Mouse (Mus musculus) forebrain, postnatal 0 days (tissue): ENCODE results near the gene Tmem45b. TPM values are rescaled to one million over a fixed set of nuclear protein-coding genes. Genes with fewer than 3 reads are reported as not detected.

ENCODE experiments used
- ATAC-seq: fragments of 200-750 bp; cut with Nextera tagmentation; 2 replicates; pipeline ENCODE4 v1.8.0; 2017; ENCODE audit warnings: mild to moderate bottlenecking, moderate library complexity
- DNase-seq: peaks from one replicate; pipeline ENCODE4 v3.0.0-alpha.2; 2015
- H3K27ac ChIP-seq: fragments of 300-500 bp; sonication (generic); 2 replicates; pipeline ENCODE4 v1.5.1; 2014; ENCODE audit warnings: low read depth, mild to moderate bottlenecking, antibody characterized with exemption, low read length, moderate library complexity, mixed read lengths
- H3K27me3 ChIP-seq: fragments of 300-500 bp; sonication (generic); 2 replicates; pipeline ENCODE4 v1.6.1; 2014; ENCODE audit warnings: mild to moderate bottlenecking, low read length, mixed read lengths; ENCODE audit not compliant: insufficient read depth
- H3K36me3 ChIP-seq: fragments of 300-500 bp; sonication (generic); 2 replicates; pipeline ENCODE4 v1.6.1; 2014; ENCODE audit warnings: mild to moderate bottlenecking, moderate library complexity; ENCODE audit not compliant: insufficient read depth
- H3K4me1 ChIP-seq: fragments of 300-500 bp; sonication (generic); 2 replicates; pipeline ENCODE4 v1.6.1; 2014; ENCODE audit warnings: antibody characterized with exemption; ENCODE audit not compliant: insufficient read depth
- H3K4me2 ChIP-seq: fragments of 300-500 bp; sonication (generic); 2 replicates; pipeline ENCODE4 v1.6.1; 2014; ENCODE audit warnings: low read depth, mild to moderate bottlenecking, moderate library complexity
- H3K4me3 ChIP-seq: fragments of 300-500 bp; sonication (generic); 2 replicates; pipeline ENCODE4 v1.5.1; 2014; ENCODE audit warnings: low read depth, low read length, mixed read lengths
- H3K9ac ChIP-seq: fragments of 300-500 bp; sonication (generic); 2 replicates; pipeline ENCODE4 v1.6.1; 2014; ENCODE audit warnings: mild to moderate bottlenecking
- H3K9me3 ChIP-seq: fragments of 300-500 bp; sonication (generic); 2 replicates; pipeline ENCODE4 v1.6.1; 2016; ENCODE audit warnings: low read length
- CTCF ChIP-seq: sonication (generic); IDR thresholded peaks from 2 replicates; pipeline ENCODE4 v1.5.1; 2016; ENCODE audit warnings: antibody characterized with exemption, control low read depth, low read depth
- WGBS: fragments of 180-500 bp; shearing (Covaris S2); extraction: QIAGEN DNeasy Blood & Tissue Kit; methylation state at CpG from one replicate; pipeline ENCODE4 v1.1.7; 2014; 5-methylcytosine and 5-hydroxymethylcytosine counted together
- polyA plus RNA-seq: library from polyadenylated mRNA; unstranded; fragments of >200 nt; fragmentation: Nextera tagmentation; extraction: Ambion mirVana; gene quantifications from 2 replicates; pipeline ENCODE4 v1.2.1, GENCODE M21; 2015
- total RNA-seq: library from RNA; depleted of rRNA; stranded (reverse); fragments of >200 nt; gene quantifications from 2 replicates; pipeline ENCODE4 v1.2.3, GENCODE M21; 2014

Gene Tmem45b
- total and polyA plus RNA-seq, 2 experiments from 2014 or later = 0.13 TPM; not detected in 1

- DNase-seq = no peak
- TF ChIP-seq CTCF = no peak
- no peak overlapping the region for H3K4me3 ChIP-seq
- no peak for ATAC-seq
- H3K9me3 ChIP-seq = no peaks in the 10 kb centered on the region
- H3K4me2 ChIP-seq = no peak overlapping the region
- no peak overlapping the region for H3K27ac ChIP-seq
- WGBS = 83% methylated on average over 7 of the region's 7 CpGs
- H3K4me1 ChIP-seq = no peaks in the 10 kb centered on the region
- H3K9ac ChIP-seq = no peak overlapping the region
- H3K36me3 ChIP-seq = no peaks in the 10 kb centered on the region
- H3K27me3 ChIP-seq = no peaks in the 10 kb centered on the region
These were observed 31.8 kb downstream of the Tmem45b start for GRCm38 (mm10) chr9:31432336-31432975.

GRCm38 (mm10) chr9:31431751-31432150 is 32.5 kb downstream of the Tmem45b start:
- Histone ChIP-seq H3K9ac (no peak overlapping the region), H3K36me3 (no peaks in the 10 kb centered on the region), H3K4me3 (no peak overlapping the region), H3K4me1 (no peaks in the 10 kb centered on the region), H3K27me3 (no peaks in the 10 kb centered on the region), H3K27ac (no peak overlapping the region), H3K9me3 (no peaks in the 10 kb centered on the region), H3K4me2 (no peak overlapping the region)
- ATAC-seq (no peak), DNase-seq (no peak)
- WGBS = 91% methylated on average over 5 of the region's 5 CpGs
- TF ChIP-seq CTCF = no peak

GRCm38 (mm10) chr9:31430011-31430410 is 34.3 kb downstream of the Tmem45b start:
- no peak for TF ChIP-seq CTCF
- DNase-seq (no peak), ATAC-seq (no peak)
- H3K4me1 ChIP-seq = no peaks in the 10 kb centered on the region
- 77% methylated on average over 9 of the region's 9 CpGs for WGBS
- H3K27ac ChIP-seq = no peak overlapping the region
- no peaks in the 10 kb centered on the region for H3K36me3 ChIP-seq
- no peak overlapping the region for H3K9ac ChIP-seq
- H3K4me3 ChIP-seq = no peak overlapping the region
- H3K9me3 ChIP-seq = no peaks in the 10 kb centered on the region
- no peaks in the 10 kb centered on the region for H3K27me3 ChIP-seq
- H3K4me2 ChIP-seq = no peak overlapping the region

- Histone ChIP-seq H3K4me2 (no peak overlapping the region), H3K27ac (no peak overlapping the region), H3K36me3 (peaks cover 6% of the 10 kb centered on the region; the same call in 1 of the 2 replicates), H3K4me1 (no peaks in the 10 kb centered on the region), H3K27me3 (no peaks in the 10 kb centered on the region), H3K9ac (no peak overlapping the region), H3K4me3 (no peak overlapping the region), H3K9me3 (no peaks in the 10 kb centered on the region)
- 88% methylated on average over 7 of the region's 7 CpGs for WGBS
- no peak for TF ChIP-seq CTCF
- ATAC-seq = no peak
- no peak for DNase-seq
These were observed 35.3 kb downstream of the Tmem45b start for GRCm38 (mm10) chr9:31428971-31429370.

GRCm38 (mm10) chr9:31422143-31422542 is 42.1 kb downstream of the Tmem45b start:
- H3K36me3 ChIP-seq = peaks cover 56% of the 10 kb centered on the region

GRCm38 (mm10) chr9:31418821-31419220 is 45.4 kb downstream of the Tmem45b start:
- no peaks in the 10 kb centered on the region for H3K4me1 ChIP-seq
- ATAC-seq (no peak), DNase-seq (no peak)
- H3K27me3 ChIP-seq = no peaks in the 10 kb centered on the region
- no peak overlapping the region for H3K9ac ChIP-seq
- H3K4me2 ChIP-seq = no peak overlapping the region
- 80% methylated on average over 1 of the region's 1 CpGs for whole genome bisulfite sequencing
- H3K27ac ChIP-seq = no peak overlapping the region
- no peak for TF ChIP-seq CTCF
- H3K36me3 ChIP-seq = peaks cover 72% of the 10 kb centered on the region
- H3K9me3 ChIP-seq = no peaks in the 10 kb centered on the region
- no peak overlapping the region for H3K4me3 ChIP-seq

More at GRCm38 (mm10) chr9:31422143-31422542, 42.1 kb downstream of the Tmem45b start:
- DNase-seq (no peak), ATAC-seq (no peak)
- no peak for TF ChIP-seq CTCF
- Histone ChIP-seq H3K4me2 (no peak overlapping the region), H3K4me1 (no peaks in the 10 kb centered on the region), H3K27me3 (no peaks in the 10 kb centered on the region), H3K9me3 (no peaks in the 10 kb centered on the region), H3K4me3 (no peak overlapping the region), H3K9ac (no peak overlapping the region), H3K27ac (no peak overlapping the region)
- 96% methylated on average over 5 of the region's 5 CpGs for WGBS

GRCm38 (mm10) chr9:31412165-31412564 is 52.1 kb downstream of the Tmem45b start:
- Histone ChIP-seq H3K36me3 (peaks cover 84% of the 10 kb centered on the region), H3K4me2 (no peak overlapping the region), H3K9me3 (no peaks in the 10 kb centered on the region), H3K27ac (no peak overlapping the region), H3K9ac (no peak overlapping the region), H3K4me3 (no peak overlapping the region), H3K27me3 (no peaks in the 10 kb centered on the region), H3K4me1 (no peaks in the 10 kb centered on the region)
- DNase-seq = no peak
- TF ChIP-seq CTCF = no peak
- 93% methylated on average over 4 of the region's 4 CpGs for WGBS
- ATAC-seq = no peak
